Mouse (Mus musculus): ENCODE results near the gene Myg1.

GRCm38 (mm10) chr15:102296368-102297006 is 35.0 kb upstream of the Myg1 start:
- TF ChIP-seq CTCF (conservative IDR thresholded peaks at IDR 0.05; ENCODE audit: low read length) = no peak
- TF ChIP-seq NANOG (IDR thresholded peaks at IDR 0.05; ENCODE audit: borderline replicate concordance, low read length) = no peak
- no peak for TF ChIP-seq POU5F1 (IDR thresholded peaks at IDR 0.05; ENCODE audit: borderline replicate concordance, low read length)
